Mouse (Mus musculus) ES-Bruce4 (cell line): ENCODE data around the gene Prickle2.

Experiments used
- CTCF ChIP-seq: IDR thresholded peaks from one replicate; pipeline ENCODE4 v1.8.1; 2011; ENCODE audit warnings: low read depth, low read length
- EP300 ChIP-seq: IDR thresholded peaks from 2 replicates; pipeline ENCODE4 v1.6.1; 2011; ENCODE audit warnings: low read depth, low read length; ENCODE audit not compliant: insufficient read depth
- POLR2A ChIP-seq: IDR thresholded peaks from one replicate; pipeline ENCODE4 v1.8.1; 2011; ENCODE audit warnings: low read length; ENCODE audit not compliant: insufficient read depth

GRCm38 (mm10) chr6:92634876-92635468, 71.0 kb downstream of the Prickle2 start:
- TF ChIP-seq CTCF: no peak
- no peak for TF ChIP-seq POLR2A
- TF ChIP-seq EP300: no peak
